In the genomic region with DNA sequence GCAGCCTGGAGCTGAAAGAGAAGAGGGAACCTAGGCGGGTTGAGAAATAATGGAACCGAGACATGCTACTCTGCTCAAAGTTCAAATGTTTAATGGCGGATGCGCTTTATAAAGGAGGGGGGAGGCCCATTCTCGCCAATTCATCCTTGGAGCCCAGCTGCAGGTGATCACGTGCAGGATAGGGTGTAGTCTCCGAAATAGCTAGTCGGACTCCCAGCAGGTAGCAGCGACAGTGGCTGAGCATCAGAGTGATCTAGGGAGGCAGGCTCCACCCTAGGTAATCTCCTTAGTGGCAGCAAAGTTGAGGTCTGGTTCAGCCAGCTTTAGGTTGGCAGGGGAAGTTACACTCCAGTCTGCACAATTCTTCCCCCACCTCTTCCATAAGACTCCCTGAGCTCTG, we compare ENCODE assay signal across 14 mouse cellular contexts.
"Had no signal": no experiment of that assay in that cellular context is flagged by ENCODE, and none has a peak within 500 bp of the region (broad histone marks: within the 10 kb centered on the region; RNA-seq: fewer than 3 reads in every experiment).

No protein-coding gene starts in this region.

- H3K27me3 ChIP-seq: lung, embryonic 15.5 days; megakaryocyte, embryonic 14.5 days; midbrain, embryonic 13.5 days; midbrain, embryonic 15.5 days; neural tube, embryonic 12.5 days; stomach, embryonic 15.5 days had no signal

- H3K9me3 ChIP-seq: lung, embryonic 15.5 days; megakaryocyte, embryonic 14.5 days; midbrain, embryonic 13.5 days; midbrain, embryonic 15.5 days; neural tube, embryonic 12.5 days; stomach, embryonic 15.5 days had no signal

- H3K4me3 ChIP-seq: lung, embryonic 15.5 days; megakaryocyte, embryonic 14.5 days; midbrain, embryonic 13.5 days; midbrain, embryonic 15.5 days; neural tube, embryonic 12.5 days; stomach, embryonic 15.5 days had no signal

- ATAC-seq: lung, postnatal 0 days; midbrain, embryonic 13.5 days; midbrain, embryonic 15.5 days had no signal

- DNase-seq: lung, adult 2 months; lung, postnatal 14 days; lung, postnatal 36 days; right cerebral cortex, postnatal 14 days; thymus, adult 18-20 months; thymus, postnatal 14 days; thymus, postnatal 36 days had no signal

- H3K4me1 ChIP-seq: lung, embryonic 15.5 days; midbrain, embryonic 13.5 days; midbrain, embryonic 15.5 days; neural tube, embryonic 12.5 days; stomach, embryonic 15.5 days had no signal

- H3K36me3 ChIP-seq: lung, embryonic 15.5 days; stomach, embryonic 15.5 days had no signal
